Mouse (Mus musculus) monocyte, adult 2 months (primary cell): ENCODE measurements at regions not wholly inside any gene's neighbourhood (a gene's known extent, or its start where the extent isn't known, plus 50 kb on each side); places are given as distances from the start of the nearest gene placed in this dataset.
A peak's percentile ranks its signal among the peaks of the same experiment; 100 is the strongest.

ENCODE experiments used
- DNase-seq, 2 experiments: peaks; one replicate each; pipeline ENCODE4 v3.0.0; 2022; ENCODE audit warnings: low spot score in 2 of 2, low read depth in 1 of 2

DNA sequence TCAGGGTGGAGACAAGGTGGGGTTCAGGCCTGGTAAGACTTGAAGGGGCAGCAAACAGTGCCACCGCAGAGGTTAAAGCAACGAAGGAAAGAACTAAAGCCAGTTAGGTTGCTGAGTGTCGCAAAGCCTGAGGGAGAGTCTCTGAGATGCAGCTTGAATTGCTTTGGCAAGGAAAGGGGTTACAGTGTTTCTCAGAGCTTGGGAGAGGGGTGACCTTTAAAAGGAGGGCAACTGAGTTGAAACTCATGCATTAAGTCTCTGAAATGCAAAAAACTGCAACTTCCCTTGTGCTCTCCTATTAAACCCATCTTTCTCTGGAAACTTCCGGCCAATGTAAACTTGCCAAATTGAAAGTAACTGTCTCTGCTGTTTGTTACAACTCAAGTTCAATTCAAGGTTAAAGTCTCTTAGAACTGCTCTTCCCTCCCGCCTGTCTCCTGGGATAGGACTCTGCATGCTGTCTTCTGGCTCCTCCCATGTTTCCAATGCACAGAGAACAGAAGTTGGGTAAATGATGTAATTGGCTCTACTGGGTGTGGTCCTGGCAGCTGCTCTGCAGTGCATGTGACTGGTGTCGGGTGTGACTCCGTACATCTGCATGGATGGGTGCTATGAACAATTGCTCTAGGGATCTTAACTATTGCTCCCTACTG, 181.4 kb upstream of the Gas1 start:
- peak in 1 of 2 experiments; percentile 2 for DNase-seq

DNA sequence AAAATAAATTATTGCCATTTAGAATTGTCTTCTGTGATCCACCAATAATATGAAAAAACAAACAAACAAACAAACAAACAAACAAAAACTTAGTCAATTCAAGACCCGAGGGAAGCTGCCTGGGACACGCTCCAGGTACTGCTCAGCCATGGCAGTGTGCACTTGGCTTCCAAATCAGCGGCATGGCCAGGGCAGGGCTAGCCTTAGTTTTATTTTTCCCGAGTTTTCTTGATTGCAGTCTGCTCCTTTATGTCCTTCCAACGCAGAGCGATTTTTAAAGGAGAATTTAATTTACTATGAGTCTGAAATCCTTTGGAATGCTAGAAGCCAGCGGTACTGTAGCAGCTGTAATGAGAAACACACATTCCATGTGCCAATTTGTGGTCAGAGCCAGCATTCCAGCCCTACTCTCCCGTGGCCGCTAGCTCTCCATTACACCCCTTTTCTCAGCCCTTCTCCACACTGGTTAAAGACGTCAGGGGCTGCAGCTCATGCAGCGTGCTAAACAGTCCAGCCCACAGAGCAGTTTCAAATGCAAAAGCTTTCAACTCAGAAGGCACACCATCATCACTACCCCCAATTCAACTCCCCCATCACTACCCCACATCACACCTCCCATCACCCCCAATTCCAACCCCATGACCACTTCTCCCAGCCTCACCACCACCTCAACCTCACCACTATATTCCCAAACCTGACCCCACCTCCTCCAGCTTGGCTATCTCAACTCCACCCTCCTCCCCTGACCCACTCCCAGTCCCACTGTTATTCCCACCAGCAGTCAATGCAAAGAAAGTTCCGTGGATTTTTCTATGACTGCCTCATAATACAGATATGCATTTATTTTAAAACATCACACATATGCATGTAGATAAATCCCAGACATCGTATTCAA, 187.9 kb upstream of the Gas1 start:
- DNase-seq: no peak

DNA sequence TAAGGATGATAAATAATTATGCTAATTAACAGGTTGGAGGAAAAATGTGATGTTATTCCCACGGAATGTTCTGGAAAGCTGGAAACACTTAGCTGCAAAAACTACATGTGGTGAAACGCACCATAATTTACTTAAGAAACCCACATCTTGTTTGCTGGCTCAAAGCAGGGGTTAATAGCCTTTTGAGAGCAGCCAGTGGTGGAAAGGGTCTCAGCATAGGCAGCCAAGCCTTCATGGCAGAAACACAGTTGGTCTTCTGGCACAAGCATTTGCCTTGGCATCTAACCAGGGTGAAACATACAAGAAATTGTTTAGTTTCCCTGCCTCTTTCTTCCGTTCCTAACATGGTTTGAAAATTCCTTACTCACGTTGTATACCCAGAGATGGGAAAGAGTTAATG, 192.1 kb upstream of the Gas1 start:
- no peak for DNase-seq

DNA sequence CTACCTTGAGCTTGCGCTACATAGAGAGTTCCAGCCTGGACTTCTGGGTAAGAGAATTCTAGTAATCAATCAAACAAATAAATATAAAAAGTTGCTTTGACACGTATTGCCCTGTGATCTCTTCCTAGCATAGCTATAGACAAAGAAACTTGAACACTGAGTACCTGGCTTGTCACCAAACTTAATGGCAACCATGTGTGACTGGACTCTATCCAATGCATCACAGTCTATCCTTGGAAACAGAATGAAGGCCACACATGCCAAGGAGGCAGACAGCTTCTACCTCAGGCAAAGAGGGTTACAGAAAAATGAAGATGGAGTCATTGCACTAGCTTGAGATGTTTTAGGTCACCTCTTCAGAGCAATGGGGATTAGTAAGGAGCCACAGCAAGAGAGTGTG, 194.5 kb upstream of the Gas1 start:
- no peak for DNase-seq

DNA sequence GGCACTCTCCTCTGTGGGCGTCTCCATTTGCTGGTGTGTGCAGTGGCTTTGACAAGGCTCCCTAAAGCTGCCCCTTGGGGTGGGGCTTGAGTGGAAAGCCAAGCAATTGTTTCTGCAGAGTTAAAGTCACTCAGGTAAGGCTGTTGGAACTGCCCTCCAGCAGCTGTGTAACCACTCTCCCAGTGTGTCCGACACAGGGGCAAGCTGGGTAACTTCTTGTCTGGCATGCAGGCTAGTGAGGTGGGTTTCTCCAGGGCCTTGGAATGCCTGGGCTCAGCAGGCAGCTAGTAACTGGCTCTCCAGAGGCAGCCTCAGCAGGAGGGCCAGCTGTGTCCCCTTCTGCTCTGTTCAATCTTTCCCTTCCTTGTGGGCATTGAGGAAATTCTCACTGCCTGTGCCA, 199.5 kb upstream of the Gas1 start:
- DNase-seq: no peak

DNA sequence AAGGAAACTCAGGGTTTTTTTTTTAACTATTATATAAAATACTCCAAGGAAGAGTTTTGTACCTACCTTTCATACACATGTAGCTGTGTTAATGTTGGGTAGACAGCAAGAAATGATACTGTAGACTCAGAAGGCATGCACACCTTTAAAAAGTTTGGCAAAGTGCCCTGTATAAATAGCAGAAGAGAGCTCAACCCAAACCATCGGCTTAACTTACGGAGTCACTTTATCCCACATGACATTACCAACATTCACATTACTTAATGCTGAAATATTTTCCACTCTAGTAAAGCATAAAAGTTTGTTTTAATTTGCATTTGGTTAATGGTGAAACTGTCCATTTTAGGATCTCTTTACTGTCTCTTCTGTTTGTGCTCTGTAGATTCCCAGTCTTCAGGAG, 205.7 kb upstream of the Gas1 start:
- DNase-seq: no peak

DNA sequence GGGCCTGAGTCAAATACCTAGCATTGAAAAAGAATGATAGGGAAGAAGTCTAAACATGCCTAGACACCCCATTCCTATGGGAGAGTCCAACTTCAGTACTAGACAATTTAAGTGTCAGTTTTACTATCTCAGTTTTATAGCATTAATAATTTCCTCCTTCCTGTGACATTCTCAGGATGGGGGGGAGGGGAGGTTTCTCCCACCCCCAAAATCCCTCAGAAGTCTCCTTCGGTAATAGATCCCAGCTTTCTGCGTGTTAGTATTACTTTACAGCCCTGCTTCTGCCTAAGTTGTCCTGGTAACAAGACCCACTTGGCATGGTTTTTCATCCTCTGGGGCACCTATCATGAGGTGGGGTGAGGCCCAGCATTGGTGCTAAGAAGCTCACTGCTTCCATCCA, 202.9 kb upstream of the Dapk1 start:
- no peak for DNase-seq

DNA sequence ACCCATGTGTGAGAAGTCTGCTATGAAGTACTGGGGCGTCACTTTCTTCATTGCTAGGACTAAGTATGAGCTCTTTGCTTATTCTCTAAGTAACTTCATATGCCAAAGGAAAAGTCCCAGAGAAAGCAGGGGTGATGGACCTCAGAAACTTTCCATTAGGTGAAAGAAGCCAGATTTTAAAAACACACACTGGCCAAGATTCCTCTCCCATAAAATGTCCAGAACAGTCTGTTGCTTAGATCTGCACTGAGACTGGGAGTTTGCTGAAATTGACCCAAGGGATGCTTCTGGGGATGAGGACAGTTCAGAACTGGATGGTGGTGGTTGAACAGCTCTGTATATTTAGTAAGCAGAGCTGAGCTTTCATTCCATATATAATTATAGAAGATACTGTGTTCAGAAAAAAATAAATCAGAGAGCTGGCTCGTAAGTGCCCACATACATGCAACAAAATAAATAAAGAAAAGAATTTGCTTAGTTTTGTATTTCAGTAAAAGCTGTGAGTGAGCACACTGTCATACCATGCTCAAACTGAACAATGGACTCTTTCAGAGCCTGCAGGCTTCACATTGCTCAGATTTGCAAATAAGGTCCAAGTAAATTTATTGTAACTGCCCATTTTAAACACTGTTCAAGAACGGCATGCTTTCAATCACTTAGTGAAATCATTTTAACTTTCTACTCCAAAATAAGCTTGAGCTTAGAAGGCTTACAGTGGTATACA, 200.8 kb upstream of the Dapk1 start:
- DNase-seq: no peak

DNA sequence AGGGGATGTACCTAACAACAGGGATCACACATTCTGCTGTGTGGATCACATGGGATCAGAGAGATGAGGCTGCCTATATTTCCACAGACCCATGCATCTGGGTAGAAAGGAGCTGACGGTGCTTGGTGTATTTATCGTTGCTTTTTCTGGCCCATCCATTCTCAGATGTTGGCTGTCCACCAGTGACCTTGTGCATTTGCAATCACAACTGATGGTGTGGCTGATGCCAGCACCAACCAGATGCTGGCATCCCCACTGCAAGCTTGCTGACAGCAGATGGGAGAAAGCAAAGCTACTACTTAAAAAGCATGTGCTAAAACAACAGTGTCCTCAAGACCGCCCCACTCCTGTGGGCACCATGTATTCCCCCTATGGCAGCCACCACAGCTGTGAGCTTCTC, 198.3 kb upstream of the Dapk1 start:
- DNase-seq: no peak

DNA sequence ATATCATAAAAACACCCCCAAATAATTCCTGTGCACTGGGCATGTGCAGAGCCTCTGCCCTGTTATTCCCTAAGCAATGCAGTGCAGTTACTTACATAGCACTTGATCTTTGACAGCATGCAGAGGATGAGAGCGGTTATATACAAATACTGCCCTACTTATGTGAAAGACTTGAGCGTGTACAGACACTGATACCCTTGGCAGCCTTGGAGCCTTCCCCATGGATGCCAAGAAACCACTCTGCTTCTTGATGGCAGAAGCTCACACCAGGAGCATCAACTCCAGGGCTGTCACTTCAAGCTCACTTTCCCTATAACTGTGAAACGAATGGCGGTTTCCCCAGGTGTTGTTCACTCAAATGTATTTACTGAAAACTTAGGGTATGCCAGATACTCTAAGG, 194.4 kb upstream of the Dapk1 start:
- no peak for DNase-seq

DNA sequence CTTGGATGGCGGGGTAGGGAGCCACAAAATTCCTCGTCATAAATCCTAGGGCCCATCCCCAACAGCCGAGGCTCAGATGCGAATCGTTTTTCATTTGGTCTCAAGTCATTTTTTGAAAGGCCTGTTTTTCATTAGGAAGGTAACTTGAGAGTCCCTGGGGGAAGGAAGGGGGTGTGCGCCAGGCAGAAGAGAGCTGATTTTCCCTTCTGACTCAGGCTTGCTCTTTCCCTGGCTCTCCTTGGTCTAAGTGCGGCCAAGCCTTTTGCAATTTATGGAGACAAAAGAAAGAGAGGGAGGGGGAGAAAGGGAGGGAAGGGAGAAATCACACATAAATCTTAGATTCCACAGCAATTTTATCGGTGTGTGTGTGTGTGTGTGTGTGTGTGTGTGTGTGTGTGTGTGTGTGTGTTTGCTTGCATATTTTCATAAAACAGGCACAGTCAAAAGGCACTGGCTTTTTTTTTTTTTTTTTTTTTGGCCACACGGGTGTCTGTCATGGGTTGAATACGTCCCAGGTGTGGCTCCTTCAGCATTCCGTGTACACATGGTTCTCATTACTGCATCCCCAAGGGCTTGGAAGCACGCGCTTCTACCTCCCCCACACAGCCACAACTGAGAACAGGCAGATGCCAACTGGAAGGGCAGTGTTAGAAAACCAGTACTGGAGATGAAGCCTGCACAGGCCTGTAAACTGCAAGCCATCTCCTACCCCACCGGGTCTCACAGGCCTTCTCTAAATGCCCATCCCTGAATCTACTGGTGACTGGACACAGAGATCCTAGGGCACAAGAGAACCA, 191.8 kb upstream of the Dapk1 start:
- DNase-seq: no peak

DNA sequence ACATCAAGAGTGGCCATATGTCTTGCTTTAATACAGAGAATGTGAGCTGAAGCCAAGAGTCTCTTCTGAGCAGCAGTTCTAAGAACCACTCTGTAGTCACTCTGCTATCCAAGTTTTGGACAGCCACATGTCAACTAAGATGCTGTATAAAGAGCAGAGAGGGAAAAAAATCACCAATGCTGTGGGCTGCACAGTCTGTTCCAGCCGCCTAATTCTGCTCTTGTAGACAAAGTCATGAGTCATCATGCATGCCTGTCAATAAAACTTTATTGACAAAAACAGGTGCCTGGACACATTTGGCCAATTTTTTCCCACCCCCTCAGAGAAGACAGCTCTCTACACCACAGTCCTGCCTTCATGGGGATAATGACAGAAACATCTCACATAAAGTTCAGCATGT, 185.7 kb upstream of the Dapk1 start:
- DNase-seq: no peak

DNA sequence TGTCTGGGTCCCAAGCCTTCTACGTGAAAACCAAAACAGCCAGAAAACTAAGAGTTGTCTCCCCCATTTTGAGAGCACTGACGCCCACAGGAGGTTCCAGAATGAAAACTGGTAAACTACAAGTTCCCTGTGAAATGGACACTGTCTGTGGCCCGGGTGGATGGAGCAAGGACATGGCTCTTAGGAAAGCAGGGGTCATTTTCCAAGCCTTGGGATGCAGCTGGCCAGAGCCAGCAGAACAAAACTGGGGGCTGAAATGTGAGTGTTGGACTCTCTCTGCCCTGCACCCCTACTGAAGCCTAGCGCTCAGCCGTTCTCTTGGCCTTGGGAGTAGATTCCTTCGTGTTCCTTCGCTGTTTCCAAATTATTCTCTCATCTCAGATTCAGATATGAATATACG, 184.7 kb upstream of the Dapk1 start:
- DNase-seq: no peak

DNA sequence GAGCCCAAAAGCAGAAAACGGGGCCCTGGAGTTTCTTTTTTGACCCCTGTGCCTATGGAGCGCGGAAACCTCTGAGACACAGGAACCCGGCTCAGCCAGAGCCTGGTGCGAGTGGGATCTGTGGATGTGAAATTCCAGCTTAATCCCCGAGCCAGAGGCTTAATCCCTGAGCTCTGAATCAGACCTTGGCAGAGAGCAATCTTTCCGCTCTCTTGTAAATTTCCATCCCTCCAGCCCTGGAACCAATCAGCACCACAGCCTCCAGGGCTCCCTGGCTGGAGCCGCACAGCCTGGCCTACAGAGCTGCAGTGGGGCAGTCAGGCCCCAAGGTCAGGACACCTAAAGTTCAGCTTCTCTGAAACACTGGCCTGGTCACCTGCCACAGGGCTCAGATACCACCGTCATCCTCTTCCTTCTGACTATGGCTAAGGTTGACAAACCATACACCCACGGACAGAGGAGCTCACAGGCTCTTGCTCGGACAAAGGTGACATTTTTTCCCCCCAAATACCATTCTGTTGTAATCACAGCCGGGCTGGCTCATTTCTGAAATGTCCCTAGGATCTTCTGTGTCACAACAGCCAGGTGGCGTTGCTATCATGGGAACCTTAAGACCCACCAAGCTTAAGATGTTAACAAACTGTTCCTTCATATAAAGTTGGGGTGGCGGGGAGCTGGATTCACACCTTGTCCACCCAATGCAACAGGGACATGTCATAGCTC, 184.2 kb upstream of the Dapk1 start:
- no peak for DNase-seq

DNA sequence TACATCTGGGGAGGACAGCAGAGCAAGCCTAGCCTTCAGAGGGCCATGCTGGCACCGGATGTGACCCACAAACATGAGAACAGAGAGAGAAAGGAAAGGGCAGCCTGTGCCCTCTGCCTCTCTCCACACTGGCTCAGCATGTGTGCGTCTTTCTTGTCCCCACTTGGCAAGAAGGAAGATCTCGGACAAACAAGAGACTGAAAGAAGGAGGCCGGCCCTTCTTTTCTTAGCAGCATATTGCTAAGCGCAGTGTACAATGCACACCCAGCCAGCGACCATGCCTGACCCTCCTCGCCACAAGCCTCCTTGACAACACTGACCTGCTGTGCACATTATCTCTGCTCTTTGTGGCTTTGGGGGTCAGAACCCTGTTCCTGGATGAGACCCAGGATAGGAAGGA, 181.4 kb upstream of the Dapk1 start:
- no peak for DNase-seq

DNA sequence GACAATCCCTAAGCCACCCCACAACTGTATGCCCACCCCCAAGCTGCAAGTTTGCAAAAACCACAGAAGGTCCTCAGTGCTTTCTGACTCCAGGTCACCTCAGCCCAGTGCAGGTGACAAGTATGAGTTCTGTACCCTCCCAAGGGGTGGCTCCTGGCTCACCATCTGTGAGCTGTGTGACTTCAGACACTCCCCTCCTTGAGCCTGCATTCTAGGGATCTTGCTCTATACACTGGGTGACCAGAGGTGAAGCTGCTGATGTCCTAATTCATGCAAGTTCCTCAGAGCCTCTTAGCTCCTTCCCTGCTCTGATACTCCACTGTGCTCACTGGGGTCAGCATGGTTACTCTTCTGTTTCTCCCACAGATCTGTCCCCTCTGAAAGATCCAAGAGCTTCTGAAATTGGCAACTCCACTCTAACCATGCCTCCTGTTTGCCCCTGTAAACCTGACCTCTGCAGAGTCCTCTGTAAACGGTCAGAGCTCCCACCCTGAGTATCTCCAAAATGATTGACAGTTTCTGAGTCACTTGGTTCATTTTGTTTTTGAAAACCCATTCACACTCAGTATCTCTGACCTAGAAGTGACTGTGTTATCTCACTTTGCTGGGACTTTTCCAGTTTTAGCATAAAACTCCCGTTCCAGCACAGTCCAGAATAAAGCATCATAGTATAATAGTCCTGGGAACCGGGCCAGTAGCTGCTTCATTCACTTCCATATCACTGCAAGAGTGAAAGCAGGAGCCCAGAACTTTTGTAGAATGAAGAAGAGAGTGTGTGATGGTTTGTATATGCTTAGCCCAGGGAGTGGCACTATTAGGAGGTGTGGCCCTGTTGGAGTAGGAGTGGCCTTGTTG, 180.7 kb upstream of the Dapk1 start:
- DNase-seq: no peak

DNA sequence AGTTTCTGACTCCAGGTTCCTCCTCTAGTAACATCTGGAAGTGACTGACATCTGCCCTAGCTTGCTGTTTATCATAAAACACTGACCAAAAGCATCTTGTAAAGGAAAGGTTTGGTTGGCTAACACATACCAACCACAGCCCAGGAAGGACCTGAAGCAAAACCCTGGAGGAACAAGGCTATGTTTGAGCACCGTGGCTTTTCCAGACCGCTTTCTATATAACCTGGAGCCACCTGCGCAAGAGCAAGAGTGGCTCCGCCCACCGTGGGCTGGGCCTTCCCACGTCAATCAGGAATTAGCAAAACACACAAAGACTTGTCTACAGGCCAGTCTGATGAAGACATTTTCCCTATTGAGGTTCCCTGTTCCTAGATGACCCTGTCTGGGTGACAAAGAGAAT, 177.5 kb upstream of the Dapk1 start:
- no peak for DNase-seq

DNA sequence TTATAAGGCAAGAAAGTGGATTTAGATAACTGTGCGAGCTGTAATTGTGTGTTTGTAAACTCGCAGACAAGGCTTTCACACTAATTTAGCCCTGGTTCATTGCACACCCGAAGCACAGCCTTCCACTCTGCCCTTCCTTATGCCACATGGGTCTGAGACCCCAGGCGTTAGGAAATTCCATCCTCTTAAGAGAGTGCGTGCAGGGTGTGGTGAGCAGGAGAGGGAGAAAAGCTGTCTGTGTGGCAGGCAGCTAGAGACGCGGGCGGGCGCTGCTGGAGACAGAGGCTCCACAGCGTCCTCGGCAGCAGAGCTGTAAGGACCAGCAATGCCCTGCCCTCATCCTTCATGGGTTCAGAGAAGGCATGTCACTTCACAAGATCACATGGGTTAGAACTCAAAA, 176.6 kb upstream of the Dapk1 start:
- DNase-seq: no peak

DNA sequence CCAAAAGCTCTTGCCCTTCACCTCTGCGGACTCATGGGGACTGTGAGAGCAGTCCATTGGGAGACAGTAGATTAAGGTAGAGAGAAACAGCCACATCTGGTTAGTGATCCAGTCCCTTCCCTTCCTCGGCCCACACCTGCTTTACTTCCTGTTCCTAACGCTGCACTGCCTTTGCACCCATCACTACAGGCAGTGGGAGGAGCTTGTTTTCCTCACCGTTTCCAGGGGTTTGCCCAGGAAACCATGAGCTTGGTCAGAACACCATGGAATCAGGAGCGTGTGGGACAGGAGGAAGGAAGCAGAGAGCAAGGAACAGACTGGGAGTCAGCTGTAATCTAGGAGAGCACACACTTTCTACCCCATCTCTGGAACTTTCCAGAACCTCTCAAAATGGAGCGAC, 176.2 kb upstream of the Dapk1 start:
- no peak for DNase-seq
